Mouse (Mus musculus): ENCODE measurements at regions not wholly inside any gene's neighbourhood (a gene's known extent, or its start where the extent isn't known, plus 50 kb on each side); places are given as distances from the start of the nearest gene placed in this dataset.

- WGBS, result 69% methylated on average over 3 of the region's 3 CpGs
- H3K27ac ChIP-seq (replicated peaks), result no peak overlapping the region
Measured at GRCm38 (mm10) chr6:84514623-84515022, 79.1 kb downstream of the Cyp26b1 start.

DNA sequence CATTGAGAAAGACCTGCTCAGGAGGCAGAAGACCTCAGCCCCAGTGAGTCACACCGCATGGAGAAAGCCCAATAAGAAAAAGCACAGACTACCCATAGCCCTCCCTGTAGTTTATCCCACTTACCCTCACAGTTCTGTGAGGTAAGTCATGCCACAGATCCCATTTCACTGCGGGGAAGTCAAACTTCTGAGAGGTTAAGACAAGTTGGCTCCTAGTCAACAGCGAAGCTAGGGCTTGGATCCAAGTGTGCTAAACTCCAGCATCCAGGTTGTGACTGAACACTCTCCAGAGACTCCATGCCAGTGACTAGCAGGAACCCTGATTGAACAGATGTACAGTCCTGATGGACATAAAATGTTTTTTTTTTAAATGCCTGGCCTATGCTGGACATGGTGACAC is 85.1 kb downstream of the Cyp26b1 start:
- 92% methylated on average over 3 of the region's 3 CpGs for WGBS

More at GRCm38 (mm10) chr6:84514623-84515022, 79.1 kb downstream of the Cyp26b1 start:
- Histone ChIP-seq H3K36me3 (no peaks in the 10 kb centered on the region), H3K27me3 (ENCODE audit: low read depth, poor library complexity, severe bottlenecking) (no peaks in the 10 kb centered on the region; the same call in 1 of the 2 replicates), H3K9me3 (replicated peaks) (no peaks in the 10 kb centered on the region), H3K4me3 (no peak overlapping the region), H3K4me1 (no peaks in the 10 kb centered on the region)
- no peak for DNase-seq (ENCODE audit: low spot score)

GRCm38 (mm10) chr6:84506675-84507074 is 87.0 kb downstream of the Cyp26b1 start:
- H3K36me3 ChIP-seq, result no peaks in the 10 kb centered on the region
- no peaks in the 10 kb centered on the region for H3K27me3 ChIP-seq (ENCODE audit: low read depth, poor library complexity, severe bottlenecking)
- no peak overlapping the region for H3K27ac ChIP-seq (replicated peaks)
- WGBS, result 27% methylated on average over 1 of the region's 1 CpGs
- no peak for DNase-seq (ENCODE audit: low spot score)
- no peaks in the 10 kb centered on the region for H3K4me1 ChIP-seq
- no peak overlapping the region for H3K4me3 ChIP-seq
- H3K9me3 ChIP-seq (replicated peaks), result no peaks in the 10 kb centered on the region

More for the DNA sequence above, 85.1 kb downstream of the Cyp26b1 start:
- no peaks in the 10 kb centered on the region for H3K9me3 ChIP-seq (replicated peaks)
- H3K36me3 ChIP-seq, result no peaks in the 10 kb centered on the region
- no peak overlapping the region for H3K4me3 ChIP-seq
- no peaks in the 10 kb centered on the region for H3K27me3 ChIP-seq (ENCODE audit: low read depth, poor library complexity, severe bottlenecking)
- no peak for DNase-seq (ENCODE audit: low spot score)
- H3K4me1 ChIP-seq, result no peaks in the 10 kb centered on the region
- no peak overlapping the region for H3K27ac ChIP-seq (replicated peaks)

DNA sequence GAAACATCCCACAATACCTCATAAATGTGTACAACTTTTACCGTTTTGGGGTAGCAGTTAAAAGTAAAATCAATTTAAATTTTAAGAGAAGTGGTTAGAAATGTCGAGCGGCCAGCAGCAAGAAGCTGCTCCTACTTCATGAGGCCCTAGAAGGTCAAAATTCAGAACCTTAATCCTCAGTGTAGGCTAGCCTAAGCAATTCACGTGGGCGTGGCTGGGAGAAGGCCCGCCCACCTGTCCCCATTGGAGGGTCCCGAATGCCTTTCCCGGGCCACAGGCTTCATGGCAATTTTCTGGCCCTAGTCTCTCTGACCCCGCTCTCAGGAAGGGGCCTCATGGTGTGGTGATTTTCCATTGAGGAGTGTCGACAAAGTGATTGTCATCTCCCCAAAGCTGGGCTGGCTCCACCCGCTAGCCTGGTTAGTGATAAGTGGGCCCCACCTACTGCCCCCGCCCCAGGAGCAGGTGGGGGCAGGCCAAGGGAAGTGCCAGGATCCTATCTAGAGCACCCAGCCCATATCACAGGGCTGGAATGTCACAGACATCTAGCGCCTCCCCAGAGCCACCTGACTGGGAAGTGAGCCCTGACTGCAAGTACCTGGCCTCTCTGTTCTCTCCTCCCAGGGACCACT is 93.3 kb downstream of the Cyp26b1 start:
- WGBS, result 43% methylated on average over 13 of the region's 13 CpGs
- H3K27ac ChIP-seq (replicated peaks), result no peak overlapping the region
- H3K36me3 ChIP-seq, result no peaks in the 10 kb centered on the region
- no peak overlapping the region for H3K4me3 ChIP-seq
- no peak for DNase-seq (ENCODE audit: low spot score)
- H3K4me1 ChIP-seq, result peaks cover 5% of the 10 kb centered on the region; the same call in 1 of the 2 replicates
- no peaks in the 10 kb centered on the region for H3K9me3 ChIP-seq (replicated peaks)
- H3K27me3 ChIP-seq (ENCODE audit: low read depth, poor library complexity, severe bottlenecking), result no peaks in the 10 kb centered on the region

- 88% methylated on average over 9 of the region's 9 CpGs for WGBS
- Histone ChIP-seq H3K27me3 (ENCODE audit: low read depth, poor library complexity, severe bottlenecking) (no peaks in the 10 kb centered on the region), H3K4me3 (no peak overlapping the region), H3K36me3 (no peaks in the 10 kb centered on the region), H3K4me1 (peaks cover 5% of the 10 kb centered on the region; the same call in 1 of the 2 replicates), H3K27ac (replicated peaks) (no peak overlapping the region), H3K9me3 (replicated peaks) (no peaks in the 10 kb centered on the region)
- no peak for DNase-seq (ENCODE audit: low spot score)
Measured at GRCm38 (mm10) chr6:84498076-84498475, 95.6 kb downstream of the Cyp26b1 start.

GRCm38 (mm10) chr6:84493676-84494075 is 100.0 kb downstream of the Cyp26b1 start:
- H3K4me3 ChIP-seq, result no peak overlapping the region
- no peaks in the 10 kb centered on the region for H3K27me3 ChIP-seq (ENCODE audit: low read depth, poor library complexity, severe bottlenecking)
- H3K36me3 ChIP-seq, result no peaks in the 10 kb centered on the region
- no peaks in the 10 kb centered on the region for H3K9me3 ChIP-seq (replicated peaks)
- WGBS, result 90% methylated on average over 6 of the region's 6 CpGs
- H3K4me1 ChIP-seq, result no peaks in the 10 kb centered on the region
- no peak overlapping the region for H3K27ac ChIP-seq (replicated peaks)
- no peak for DNase-seq (ENCODE audit: low spot score)

- no peaks in the 10 kb centered on the region for H3K9me3 ChIP-seq (replicated peaks)
- H3K27me3 ChIP-seq (ENCODE audit: low read depth, poor library complexity, severe bottlenecking), result no peaks in the 10 kb centered on the region
- no peaks in the 10 kb centered on the region for H3K4me1 ChIP-seq
- H3K36me3 ChIP-seq, result no peaks in the 10 kb centered on the region
- no peak for DNase-seq (ENCODE audit: low spot score)
- 94% methylated on average over 8 of the region's 8 CpGs for WGBS
- H3K4me3 ChIP-seq, result no peak overlapping the region
- H3K27ac ChIP-seq (replicated peaks), result no peak overlapping the region
Measured at GRCm38 (mm10) chr6:84493169-84493568, 100.5 kb downstream of the Cyp26b1 start.

GRCm38 (mm10) chr6:84492594-84492993 is 101.1 kb downstream of the Cyp26b1 start:
- Histone ChIP-seq H3K27me3 (ENCODE audit: low read depth, poor library complexity, severe bottlenecking) (no peaks in the 10 kb centered on the region), H3K36me3 (no peaks in the 10 kb centered on the region), H3K9me3 (replicated peaks) (no peaks in the 10 kb centered on the region), H3K27ac (replicated peaks) (no peak overlapping the region), H3K4me1 (no peaks in the 10 kb centered on the region), H3K4me3 (no peak overlapping the region)
- WGBS, result 95% methylated on average over 2 of the region's 2 CpGs
- no peak for DNase-seq (ENCODE audit: low spot score)

DNA sequence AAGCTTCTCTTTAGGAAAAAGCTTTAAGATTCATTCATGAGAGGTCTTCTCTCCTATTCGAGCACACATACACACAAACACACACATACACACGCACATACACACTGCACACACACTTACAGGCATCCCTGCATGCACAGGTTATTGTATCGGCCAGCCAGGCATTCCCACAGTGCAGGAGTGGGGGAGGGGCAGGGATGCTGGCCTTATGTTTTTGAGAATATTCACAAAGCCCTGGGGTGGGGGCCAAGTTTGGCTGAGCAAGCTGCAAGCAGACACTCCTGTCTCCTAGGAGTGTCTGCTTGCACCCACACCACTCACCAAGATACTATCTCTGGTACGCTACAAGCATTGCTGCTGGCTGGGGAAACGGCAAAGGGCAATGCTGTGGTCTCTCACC is 102.6 kb downstream of the Cyp26b1 start:
- H3K36me3 ChIP-seq, result no peaks in the 10 kb centered on the region
- H3K4me1 ChIP-seq, result no peaks in the 10 kb centered on the region
- H3K9me3 ChIP-seq (replicated peaks), result no peaks in the 10 kb centered on the region
- H3K4me3 ChIP-seq, result no peak overlapping the region
- H3K27ac ChIP-seq (replicated peaks), result no peak overlapping the region
- DNase-seq (ENCODE audit: low spot score), result no peak
- no peaks in the 10 kb centered on the region for H3K27me3 ChIP-seq (ENCODE audit: low read depth, poor library complexity, severe bottlenecking)
- WGBS, result 83% methylated on average over 5 of the region's 5 CpGs

- WGBS, result 52% methylated on average over 7 of the region's 7 CpGs
Measured at GRCm38 (mm10) chr6:84481205-84481604, 112.5 kb downstream of the Cyp26b1 start.

DNA sequence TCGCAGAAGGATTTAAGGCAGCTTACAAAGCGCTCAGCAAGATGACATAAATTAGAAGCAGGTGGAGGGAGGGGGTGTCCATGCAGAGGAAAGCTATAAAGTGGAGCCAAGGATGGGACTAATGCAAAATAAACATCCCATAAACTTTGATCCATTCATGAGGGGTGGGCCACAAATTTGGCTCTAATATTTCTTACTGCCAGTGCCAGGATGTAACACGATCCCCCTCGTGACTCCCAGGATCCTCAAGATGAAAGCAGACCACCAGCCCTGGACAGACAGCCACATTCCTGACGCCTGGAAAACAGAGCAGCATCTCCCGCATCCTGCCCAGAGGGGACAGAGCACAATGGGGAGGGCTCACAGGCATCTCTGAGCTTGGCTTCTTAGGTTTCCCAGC is 116.6 kb downstream of the Cyp26b1 start:
- 52% methylated on average over 6 of the region's 6 CpGs for WGBS
- Histone ChIP-seq H3K27ac (replicated peaks) (0 out of 2 replicates have a peak overlapping the region, but pooled peaks have one; percentile 9), H3K4me3 (no peak overlapping the region), H3K27me3 (ENCODE audit: low read depth, poor library complexity, severe bottlenecking) (no peaks in the 10 kb centered on the region), H3K9me3 (replicated peaks) (no peaks in the 10 kb centered on the region), H3K4me1 (peaks cover 12% of the 10 kb centered on the region), H3K36me3 (no peaks in the 10 kb centered on the region)
- no peak for DNase-seq (ENCODE audit: low spot score)

More at GRCm38 (mm10) chr6:84481205-84481604, 112.5 kb downstream of the Cyp26b1 start:
- H3K27me3 ChIP-seq (ENCODE audit: low read depth, poor library complexity, severe bottlenecking), result no peaks in the 10 kb centered on the region
- peaks cover 12% of the 10 kb centered on the region for H3K4me1 ChIP-seq
- no peaks in the 10 kb centered on the region for H3K9me3 ChIP-seq (replicated peaks)
- H3K36me3 ChIP-seq, result no peaks in the 10 kb centered on the region
- H3K4me3 ChIP-seq, result no peak overlapping the region
- H3K27ac ChIP-seq (replicated peaks), result no peak overlapping the region
- DNase-seq (ENCODE audit: low spot score), result no peak

DNA sequence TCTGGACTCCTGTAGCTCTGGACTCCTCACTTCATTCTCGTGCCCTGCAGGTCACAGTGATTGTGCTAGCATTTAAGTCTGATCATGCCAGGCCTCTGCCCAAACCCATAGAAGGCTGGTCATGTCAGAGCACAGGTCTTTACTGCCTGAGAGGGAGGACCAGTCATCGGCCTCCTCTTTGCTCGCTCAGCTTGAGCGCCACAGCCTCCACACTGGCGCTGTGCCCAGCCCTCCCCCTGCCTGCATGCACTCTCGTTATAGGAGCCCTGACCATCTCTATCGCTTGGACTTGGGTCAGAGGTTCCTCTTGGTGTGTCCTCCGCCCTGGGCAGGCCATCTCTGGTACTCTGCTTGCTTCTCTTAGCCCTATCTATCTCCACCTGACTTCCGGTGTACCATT is 117.2 kb downstream of the Cyp26b1 start:
- no peak overlapping the region for H3K27ac ChIP-seq (replicated peaks)
- no peaks in the 10 kb centered on the region for H3K9me3 ChIP-seq (replicated peaks)
- DNase-seq (ENCODE audit: low spot score), result no peak
- H3K36me3 ChIP-seq, result no peaks in the 10 kb centered on the region
- H3K4me1 ChIP-seq, result peaks cover 12% of the 10 kb centered on the region
- 80% methylated on average over 9 of the region's 9 CpGs for WGBS
- no peak overlapping the region for H3K4me3 ChIP-seq
- H3K27me3 ChIP-seq (ENCODE audit: low read depth, poor library complexity, severe bottlenecking), result no peaks in the 10 kb centered on the region

GRCm38 (mm10) chr6:84474835-84475234 is 118.9 kb downstream of the Cyp26b1 start:
- H3K36me3 ChIP-seq, result no peaks in the 10 kb centered on the region
- no peak for DNase-seq (ENCODE audit: low spot score)
- H3K4me1 ChIP-seq, result peaks cover 12% of the 10 kb centered on the region
- no peak overlapping the region for H3K27ac ChIP-seq (replicated peaks)
- H3K9me3 ChIP-seq (replicated peaks), result no peaks in the 10 kb centered on the region
- H3K27me3 ChIP-seq (ENCODE audit: low read depth, poor library complexity, severe bottlenecking), result no peaks in the 10 kb centered on the region
- no peak overlapping the region for H3K4me3 ChIP-seq

- 64% methylated on average over 3 of the region's 3 CpGs for WGBS
- Histone ChIP-seq H3K36me3 (no peaks in the 10 kb centered on the region), H3K4me1 (peaks cover 12% of the 10 kb centered on the region), H3K9me3 (replicated peaks) (no peaks in the 10 kb centered on the region), H3K27ac (replicated peaks) (no peak overlapping the region), H3K4me3 (no peak overlapping the region), H3K27me3 (ENCODE audit: low read depth, poor library complexity, severe bottlenecking) (no peaks in the 10 kb centered on the region)
- no peak for DNase-seq (ENCODE audit: low spot score)
Measured at GRCm38 (mm10) chr6:84473171-84473570, 120.5 kb downstream of the Cyp26b1 start.

Measured in midbrain, embryonic 10.5 days (tissue).